Mouse (Mus musculus) heart, adult 2 months (tissue): Measurements from ENCODE around the gene Bend4.

ENCODE experiments used
- CTCF ChIP-seq: fragments of 200-600 bp; IDR thresholded peaks from 2 replicates; pipeline ENCODE4 v1.8.1; 2022; ENCODE audit warnings: antibody characterized with exemption, mild to moderate bottlenecking, moderate library complexity
- EP300 ChIP-seq: fragments of 200-500 bp; IDR thresholded peaks from 2 replicates; pipeline ENCODE4 v1.6.1; 2011; ENCODE audit warnings: low read depth, low read length, control low read depth; ENCODE audit not compliant: insufficient read depth
- POLR2A ChIP-seq: fragments of 200-500 bp; IDR thresholded peaks from 2 replicates; pipeline ENCODE4 v1.6.1; 2011; ENCODE audit warnings: mild to moderate bottlenecking, low read depth, low read length, control low read depth; ENCODE audit not compliant: insufficient read depth

DNA sequence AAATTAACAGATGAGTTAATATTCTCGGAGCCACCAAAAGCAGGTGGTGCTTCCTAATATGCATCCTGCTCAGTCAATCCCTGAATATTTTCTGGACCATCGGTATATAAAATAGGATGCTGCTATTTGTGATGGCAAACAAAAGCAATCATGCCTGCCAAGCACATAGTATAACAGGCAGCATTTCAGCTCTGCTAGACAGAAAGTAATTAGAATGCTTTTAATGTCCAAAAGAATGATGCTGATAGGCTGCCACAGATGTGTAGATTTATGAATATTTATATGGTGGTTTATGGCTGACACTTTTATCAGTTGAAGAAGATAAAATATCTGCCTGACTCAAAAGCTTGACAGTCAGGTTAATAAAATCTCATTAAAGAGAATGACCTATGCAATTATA is 4.1 kb downstream of the Bend4 start:
- TF ChIP-seq CTCF (no peak), POLR2A (no peak), EP300 (no peak)
